Mouse (Mus musculus) spleen, embryonic (tissue): ENCODE measurements at regions not wholly inside any gene's neighbourhood (a gene's known extent, or its start where the extent isn't known, plus 50 kb on each side); places are given as distances from the start of the nearest gene placed in this dataset.
"Not testable (repeated sequence)": the region's sequence is repeated elsewhere in the genome, so short reads cannot be mapped to it uniquely, and the experiment has no call there.

Source experiments
- CTCF ChIA-PET: fragments of 350-600 bp; sonication (Branson Sonifier 250); formaldehyde crosslinking; loops from one replicate; lab custom pipeline; 2022; lab: Charles Lee

GRCm38 (mm10) chr11:42754481-42755272 lies 280.9 kb upstream of the Gm9972 start:
- CTCF ChIA-PET: no interaction called here

- CTCF ChIA-PET: no interaction called here
These were observed 280.1 kb upstream of the Gm9972 start for GRCm38 (mm10) chr11:42755415-42755814.

GRCm38 (mm10) chr11:42765213-42765612 lies 270.3 kb upstream of the Gm9972 start:
- CTCF ChIA-PET: no interaction called here

GRCm38 (mm10) chr11:42775074-42775676 lies 260.4 kb upstream of the Gm9972 start:
- CTCF ChIA-PET: no interaction called here

GRCm38 (mm10) chr11:42811487-42811886 lies 224.1 kb upstream of the Gm9972 start:
- CTCF ChIA-PET: no interaction called here

- CTCF ChIA-PET: no interaction called here
These were observed 219.8 kb upstream of the Gm9972 start for GRCm38 (mm10) chr11:42815753-42816152.

GRCm38 (mm10) chr11:42822835-42823234 lies 212.7 kb upstream of the Gm9972 start:
- CTCF ChIA-PET: no interaction called here

GRCm38 (mm10) chr11:42845795-42846194 lies 189.8 kb upstream of the Gm9972 start:
- CTCF ChIA-PET: no interaction called here

GRCm38 (mm10) chr11:42854411-42854810 lies 181.1 kb upstream of the Gm9972 start:
- CTCF ChIA-PET: no interaction called here

- CTCF ChIA-PET: no interaction called here
These were observed 177.9 kb upstream of the Gm9972 start for GRCm38 (mm10) chr11:42857687-42858086.

- CTCF ChIA-PET: no interaction called here
These were observed 161.5 kb upstream of the Gm9972 start for GRCm38 (mm10) chr11:42874056-42874455.

GRCm38 (mm10) chr11:42900024-42900423 lies 135.5 kb upstream of the Gm9972 start:
- CTCF ChIA-PET: no interaction called here

GRCm38 (mm10) chr11:42903459-42904012 lies 132.0 kb upstream of the Gm9972 start:
- CTCF ChIA-PET: no interaction called here

GRCm38 (mm10) chr11:42905561-42905960 lies 130.0 kb upstream of the Gm9972 start:
- CTCF ChIA-PET: no interaction called here

- CTCF ChIA-PET: no interaction called here
These were observed 129.5 kb upstream of the Gm9972 start for GRCm38 (mm10) chr11:42906020-42906419.

- CTCF ChIA-PET: interaction anchor here (0.7 kb wide), 1 partner anchor 118 kb away, joined by 5 read pairs; no protein-coding TSS in a partner anchor
These were observed 118.9 kb upstream of the Gm9972 start for GRCm38 (mm10) chr11:42916421-42917181.

GRCm38 (mm10) chr11:42919221-42919620 lies 116.3 kb upstream of the Gm9972 start:
- CTCF ChIA-PET: no interaction called here

GRCm38 (mm10) chr11:42927156-42927555 lies 108.4 kb upstream of the Gm9972 start:
- CTCF ChIA-PET: no interaction called here

- CTCF ChIA-PET: no interaction called here
These were observed 106.6 kb upstream of the Gm9972 start for GRCm38 (mm10) chr11:42928916-42929315.

- CTCF ChIA-PET: not testable (repeated sequence)
These were observed 96.3 kb upstream of the Gm9972 start for GRCm38 (mm10) chr11:42939271-42939670.

- CTCF ChIA-PET: no interaction called here
These were observed 94.0 kb upstream of the Gm9972 start for GRCm38 (mm10) chr11:42941561-42941960.

GRCm38 (mm10) chr11:42942284-42942683 lies 93.3 kb upstream of the Gm9972 start:
- CTCF ChIA-PET: no interaction called here
